Mouse (Mus musculus) layer of hippocampus, postnatal 14 days (tissue): Measurements from ENCODE around the gene Mrps10. TPM values are rescaled to one million over a fixed set of nuclear protein-coding genes. Genes with fewer than 3 reads are reported as not detected.
A peak's percentile ranks its signal among the peaks of the same experiment; 100 is the strongest.
"Not testable (repeated sequence)": the region's sequence is repeated elsewhere in the genome, so short reads cannot be mapped to it uniquely, and the experiment has no call there.

Experiments
- DNase-seq, 2 experiments: peaks; one replicate each; pipeline ENCODE4 v3.0.0; 2021 to 2022; ENCODE audit warnings: low spot score in 2 of 2, mixed read lengths in 1 of 2
- total RNA-seq, 2 experiments: library from RNA; stranded (reverse); gene quantifications; 2 replicates each; pipeline ENCODE4 v1.2.3; 2021

The Mrps10 gene
- total RNA-seq, 2 experiments from 2014 or later = 23.5 to 28.5 TPM

GRCm38 (mm10) chr17:47378133-47378532 lies 9.4 kb downstream of the Mrps10 start:
- DNase-seq = no peak

GRCm38 (mm10) chr17:47381917-47382316 lies 13.2 kb downstream of the Mrps10 start:
- no peak for DNase-seq

GRCm38 (mm10) chr17:47383266-47383665 lies 14.6 kb downstream of the Mrps10 start:
- no peak for DNase-seq

GRCm38 (mm10) chr17:47384064-47384463 lies 15.4 kb downstream of the Mrps10 start:
- DNase-seq = no peak

GRCm38 (mm10) chr17:47385145-47385544 lies 16.5 kb downstream of the Mrps10 start, which contains the start of gene Guca1b:
Gene Guca1b, plus strand, starts transcription at chr17:47385393.
- DNase-seq = no peak

- DNase-seq = peak in 1 of 2 experiments; percentile 21
These were observed 18.0 kb downstream of the Mrps10 start for GRCm38 (mm10) chr17:47386649-47387048.

GRCm38 (mm10) chr17:47394223-47394869 lies 25.7 kb downstream of the Mrps10 start:
- no peak for DNase-seq

- peak; percentile 9 to 19 for DNase-seq
These were observed 26.8 kb downstream of the Mrps10 start for GRCm38 (mm10) chr17:47395376-47395913.

GRCm38 (mm10) chr17:47399091-47399490 lies 30.4 kb downstream of the Mrps10 start:
- no peak for DNase-seq

GRCm38 (mm10) chr17:47400451-47400850 lies 31.8 kb downstream of the Mrps10 start, which contains the start of gene Guca1a:
Gene Guca1a, minus strand, starts transcription at chr17:47400584.
- DNase-seq = no peak

GRCm38 (mm10) chr17:47407717-47408557 lies 39.2 kb downstream of the Mrps10 start:
- DNase-seq = no peak

- DNase-seq = peak; percentile 12 to 14
These were observed 39.8 kb downstream of the Mrps10 start for GRCm38 (mm10) chr17:47408558-47408898.

GRCm38 (mm10) chr17:47409897-47410861 lies 41.5 kb downstream of the Mrps10 start:
- DNase-seq = peak; percentile 6 to 16

- DNase-seq = no peak
These were observed 51.5 kb downstream of the Mrps10 start for GRCm38 (mm10) chr17:47420195-47420594.

GRCm38 (mm10) chr17:47421566-47421965 lies 52.9 kb downstream of the Mrps10 start:
- no peak for DNase-seq

- not testable (repeated sequence) for DNase-seq
These were observed 53.9 kb downstream of the Mrps10 start for GRCm38 (mm10) chr17:47422616-47423015.

GRCm38 (mm10) chr17:47424186-47424585 lies 55.5 kb downstream of the Mrps10 start:
- no peak for DNase-seq

- no peak for DNase-seq
These were observed 58.6 kb downstream of the Mrps10 start for GRCm38 (mm10) chr17:47427316-47427715.

GRCm38 (mm10) chr17:47428831-47429304 lies 60.2 kb downstream of the Mrps10 start:
- no peak for DNase-seq

GRCm38 (mm10) chr17:47430815-47431214 lies 62.1 kb downstream of the Mrps10 start:
- DNase-seq = no peak
